11 mouse cellular contexts compared by ENCODE assay signal in genomic region chr4:154394123-154394722, GRCm38 (mm10). TPM values are rescaled to one million over a fixed set of nuclear protein-coding genes. Genes with fewer than 3 reads are reported as not detected.
DNase-seq lines count a peak whose midpoint lies in the region; ATAC-seq lines count a peak whose summit lies in the region.
"Had no signal": no experiment of that assay in that cellular context is flagged by ENCODE, and none has a peak within 500 bp of the region (broad histone marks: within the 10 kb centered on the region; RNA-seq: fewer than 3 reads in every experiment).

No protein-coding gene starts in this region.

- DNase-seq in heart, adult 9 months (ENCODE audit: low spot score in 2 of 2) = no peak
- no peak for DNase-seq in midbrain, embryonic 10.5 days (ENCODE audit: low spot score)
- no peak for DNase-seq in midbrain, embryonic 14.5 days
- DNase-seq in limb, embryonic 10.5 days (ENCODE audit: low spot score) = no peak
- no peak for DNase-seq in testis, postnatal 14 days (ENCODE audit: low spot score)

- peak overlapping the region; percentile 94 for H3K27ac ChIP-seq in heart, embryonic 13.5 days (replicated peaks)
- H3K27ac ChIP-seq in midbrain, embryonic 10.5 days (replicated peaks) = peak overlapping the region; percentile 24
- no peak overlapping the region for H3K27ac ChIP-seq in midbrain, embryonic 14.5 days (replicated peaks; ENCODE audit: low read depth, low read length)
- H3K27ac ChIP-seq in hindbrain, embryonic 15.5 days (replicated peaks) = no peak overlapping the region
- peak overlapping the region; percentile 66; the same call in 1 of the 2 replicates for H3K27ac ChIP-seq in limb, embryonic 10.5 days
- H3K27ac ChIP-seq: embryonic facial prominence, embryonic 15.5 days had no signal

- H3K36me3 ChIP-seq in heart, embryonic 13.5 days = no peaks in the 10 kb centered on the region
- H3K36me3 ChIP-seq in midbrain, embryonic 10.5 days = no peaks in the 10 kb centered on the region
- no peaks in the 10 kb centered on the region for H3K36me3 ChIP-seq in midbrain, embryonic 14.5 days (ENCODE audit: control insufficient read depth, insufficient read depth, low read length)
- H3K36me3 ChIP-seq in hindbrain, embryonic 15.5 days = no peaks in the 10 kb centered on the region
- peaks cover 7% of the 10 kb centered on the region; the same call in 1 of the 2 replicates for H3K36me3 ChIP-seq in limb, embryonic 10.5 days
- H3K36me3 ChIP-seq: embryonic facial prominence, embryonic 15.5 days had no signal

- H3K9ac ChIP-seq in heart, embryonic 13.5 days = peak overlapping the region; percentile 30
- H3K9ac ChIP-seq in midbrain, embryonic 14.5 days (replicated peaks; ENCODE audit: low read length) = no peak overlapping the region
- H3K9ac ChIP-seq in hindbrain, embryonic 15.5 days = no peak overlapping the region
- H3K9ac ChIP-seq: embryonic facial prominence, embryonic 15.5 days had no signal

- no peak for ATAC-seq in heart, embryonic 13.5 days (ENCODE audit: extremely low read depth, insufficient number of reproducible peaks, low FRiP score, low TSS enrichment)
- no peak for ATAC-seq in midbrain, embryonic 14.5 days (ENCODE audit: low FRiP score, low TSS enrichment)
- ATAC-seq in hindbrain, embryonic 15.5 days (ENCODE audit: low FRiP score, low read depth) = 0 out of 2 replicates have a peak, but pooled peaks have one; percentile 14
- ATAC-seq in megakaryocyte, adult 5-6 weeks (ENCODE audit: poor library complexity, severe bottlenecking) = no peak

- no peaks in the 10 kb centered on the region for H3K9me3 ChIP-seq in heart, embryonic 13.5 days
- no peaks in the 10 kb centered on the region for H3K9me3 ChIP-seq in midbrain, embryonic 10.5 days (replicated peaks)
- H3K9me3 ChIP-seq in midbrain, embryonic 14.5 days (ENCODE audit: control insufficient read depth, low read length) = no peaks in the 10 kb centered on the region
- H3K9me3 ChIP-seq in hindbrain, embryonic 15.5 days = no peaks in the 10 kb centered on the region
- H3K9me3 ChIP-seq in limb, embryonic 10.5 days (replicated peaks) = no peaks in the 10 kb centered on the region
- H3K9me3 ChIP-seq: embryonic facial prominence, embryonic 15.5 days had no signal

- peak overlapping the region; percentile 34 for H3K4me2 ChIP-seq in heart, embryonic 13.5 days
- no peak overlapping the region for H3K4me2 ChIP-seq in midbrain, embryonic 14.5 days (ENCODE audit: low read length)
- H3K4me2 ChIP-seq in hindbrain, embryonic 15.5 days = no peak overlapping the region
- H3K4me2 ChIP-seq: embryonic facial prominence, embryonic 15.5 days had no signal

- no peak overlapping the region for H3K4me3 ChIP-seq in heart, embryonic 13.5 days
- no peak overlapping the region for H3K4me3 ChIP-seq in midbrain, embryonic 10.5 days
- H3K4me3 ChIP-seq in midbrain, embryonic 14.5 days (replicated peaks; ENCODE audit: low read depth, low read length) = no peak overlapping the region
- no peak overlapping the region for H3K4me3 ChIP-seq in hindbrain, embryonic 15.5 days
- no peak overlapping the region for H3K4me3 ChIP-seq in limb, embryonic 10.5 days
- H3K4me3 ChIP-seq: embryonic facial prominence, embryonic 15.5 days had no signal

- peaks cover 77% of the 10 kb centered on the region for H3K27me3 ChIP-seq in heart, embryonic 13.5 days (replicated peaks)
- H3K27me3 ChIP-seq in midbrain, embryonic 10.5 days (ENCODE audit: low read depth, poor library complexity, severe bottlenecking) = peaks cover 24% of the 10 kb centered on the region
- no peaks in the 10 kb centered on the region for H3K27me3 ChIP-seq in midbrain, embryonic 14.5 days (ENCODE audit: control insufficient read depth, insufficient read depth, low read length)
- H3K27me3 ChIP-seq in hindbrain, embryonic 15.5 days = no peaks in the 10 kb centered on the region
- H3K27me3 ChIP-seq in limb, embryonic 10.5 days (ENCODE audit: low read depth, poor library complexity, severe bottlenecking) = no peaks in the 10 kb centered on the region
- H3K27me3 ChIP-seq: embryonic facial prominence, embryonic 15.5 days had no signal

- H3K4me1 ChIP-seq in heart, embryonic 13.5 days = peaks cover 57% of the 10 kb centered on the region
- H3K4me1 ChIP-seq in midbrain, embryonic 10.5 days = peaks cover 49% of the 10 kb centered on the region
- peaks cover 34% of the 10 kb centered on the region for H3K4me1 ChIP-seq in midbrain, embryonic 14.5 days (ENCODE audit: control insufficient read depth, insufficient read depth, low read length)
- peaks cover 37% of the 10 kb centered on the region for H3K4me1 ChIP-seq in hindbrain, embryonic 15.5 days (replicated peaks)
- H3K4me1 ChIP-seq in limb, embryonic 10.5 days = peaks cover 78% of the 10 kb centered on the region

- 49% methylated on average over 7 of the region's 7 CpGs for WGBS in heart, embryonic 13.5 days
- WGBS in midbrain, embryonic 10.5 days = 69% methylated on average over 7 of the region's 7 CpGs
- 48% methylated on average over 7 of the region's 7 CpGs for WGBS in midbrain, embryonic 14.5 days
- 38% methylated on average over 7 of the region's 7 CpGs for WGBS in hindbrain, embryonic 15.5 days
- 71% methylated on average over 7 of the region's 7 CpGs for WGBS in limb, embryonic 10.5 days

RNA-seq across cellular contexts. Expression of gene B230104I21Rik, which starts 58.3 kb away (rescaled TPM):
- polyA plus RNA-seq in heart, embryonic 13.5 days (2015; fragmentation: Nextera tagmentation; extraction: Ambion mirVana) = not detected in 2 replicates
- 0.16 TPM in 1 of 2 replicates, not detected in the other for polyA plus RNA-seq in midbrain, embryonic 10.5 days (2016; fragmentation: Nextera tagmentation; extraction: Ambion mirVana)
- not detected in 2 replicates for polyA plus RNA-seq in midbrain, embryonic 14.5 days (2014; fragmentation: Nextera tagmentation; extraction: Ambion mirVana)
- polyA plus RNA-seq in hindbrain, embryonic 15.5 days (2015; fragmentation: Nextera tagmentation; extraction: Ambion mirVana) = not detected in 2 replicates
- 0.18 TPM in 1 of 2 replicates, not detected in the other for polyA plus RNA-seq in limb, embryonic 10.5 days (2016; fragmentation: Nextera tagmentation; extraction: Ambion mirVana)
- not detected in 2 replicates for total RNA-seq in megakaryocyte, adult 5-6 weeks (2015)
- total RNA-seq in megakaryocyte, adult 5-6 weeks (2017) = not detected in 2 replicates
- total RNA-seq: liver, adult 2 months had no signal
- polyA plus RNA-seq: embryonic facial prominence, embryonic 15.5 days; liver, adult 2 months; stomach, embryonic 14.5 days had no signal

Comparison
In these comparisons a context has a peak if more than half of its experiments do, and no peak if none do; other contexts are left out.
1. H3K27ac ChIP-seq: peak in heart, embryonic 13.5 days (single experiment), midbrain, embryonic 10.5 days (single experiment) and limb, embryonic 10.5 days (single experiment); none in midbrain, embryonic 14.5 days (single experiment) and hindbrain, embryonic 15.5 days (single experiment).